Mouse (Mus musculus) brain, adult 2 months (tissue): ENCODE data around the gene Spag16.
"Not testable (repeated sequence)": the region's sequence is repeated elsewhere in the genome, so short reads cannot be mapped to it uniquely, and the experiment has no call there.

Source experiments
- DNase-seq: peaks from one replicate; pipeline ENCODE4 v3.0.0; 2011; ENCODE audit warnings: low read depth, low spot score

Gene Spag16

GRCm38 (mm10) chr1:69826806-69827703 is at the start of gene Spag16:
Gene Spag16, plus strand, starts transcription at chr1:69826970.
- peak; percentile 3 for DNase-seq

GRCm38 (mm10) chr1:69785129-69785528 is 41.6 kb upstream of the Spag16 start:
- DNase-seq: peak; percentile 66

DNA sequence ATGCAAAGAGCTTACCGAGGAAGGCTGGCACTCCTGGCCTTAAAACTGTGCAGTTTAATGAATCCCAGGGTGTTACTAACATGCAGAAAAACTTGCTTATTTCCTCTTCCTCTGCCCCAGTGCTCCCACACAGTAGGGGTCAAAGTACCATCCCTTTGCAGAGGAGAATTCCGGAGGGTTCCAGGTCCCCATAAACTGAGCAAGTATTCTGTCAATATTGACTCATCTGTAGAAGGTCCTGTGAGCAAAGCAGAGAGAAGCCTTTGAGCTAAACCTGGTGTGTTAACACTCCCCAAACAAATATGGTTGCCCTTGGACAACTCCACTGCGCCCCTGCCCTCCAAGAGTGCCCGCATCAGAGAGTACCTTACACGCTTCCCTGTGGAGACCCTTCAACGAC is 40.1 kb upstream of the Spag16 start:
- DNase-seq: no peak

- no peak for DNase-seq
Measured at GRCm38 (mm10) chr1:69787379-69787778, 39.4 kb upstream of the Spag16 start.

DNA sequence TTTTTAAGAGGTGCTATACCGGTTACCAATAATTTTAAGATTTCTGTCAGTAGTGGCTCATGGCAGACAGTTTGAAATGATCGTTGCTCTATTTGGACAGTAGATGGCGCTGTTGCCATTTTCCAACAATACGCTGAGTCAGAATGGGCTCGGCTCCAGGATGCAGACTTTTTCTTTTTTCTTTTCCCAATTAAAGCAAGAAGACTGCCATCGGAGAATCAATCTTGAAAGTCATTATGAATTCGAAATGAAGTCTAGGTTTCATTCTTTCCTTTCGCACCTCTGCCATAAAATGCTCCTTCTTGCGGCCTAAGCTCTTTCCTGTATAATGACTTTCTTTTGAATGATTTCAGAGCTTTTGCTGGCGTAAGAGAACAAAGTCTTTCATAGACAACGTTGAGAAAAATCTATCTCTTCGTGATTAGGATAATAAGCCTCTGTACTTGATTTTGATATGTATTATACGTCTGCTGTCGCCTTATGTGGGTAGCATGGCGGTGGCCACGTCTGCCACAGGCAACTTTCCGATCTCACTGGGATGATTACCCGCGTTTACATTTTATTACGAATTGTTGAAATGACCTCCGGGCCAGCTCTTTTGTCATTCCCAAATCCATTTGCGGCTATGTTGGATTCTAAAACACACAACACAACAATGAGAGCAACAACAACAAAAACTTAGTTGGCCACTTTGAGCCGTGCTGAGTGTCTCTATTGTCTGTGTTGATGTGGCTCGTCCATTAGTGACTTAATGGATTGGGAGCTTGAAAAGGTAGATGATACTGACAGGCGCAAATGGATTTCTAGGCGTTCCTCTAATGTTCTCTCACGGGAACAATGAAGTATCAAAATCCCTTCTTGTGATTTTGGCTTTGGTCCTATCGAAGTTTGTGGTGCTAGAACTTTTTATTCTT is 36.2 kb upstream of the Spag16 start:
- DNase-seq: peak; percentile 84

DNA sequence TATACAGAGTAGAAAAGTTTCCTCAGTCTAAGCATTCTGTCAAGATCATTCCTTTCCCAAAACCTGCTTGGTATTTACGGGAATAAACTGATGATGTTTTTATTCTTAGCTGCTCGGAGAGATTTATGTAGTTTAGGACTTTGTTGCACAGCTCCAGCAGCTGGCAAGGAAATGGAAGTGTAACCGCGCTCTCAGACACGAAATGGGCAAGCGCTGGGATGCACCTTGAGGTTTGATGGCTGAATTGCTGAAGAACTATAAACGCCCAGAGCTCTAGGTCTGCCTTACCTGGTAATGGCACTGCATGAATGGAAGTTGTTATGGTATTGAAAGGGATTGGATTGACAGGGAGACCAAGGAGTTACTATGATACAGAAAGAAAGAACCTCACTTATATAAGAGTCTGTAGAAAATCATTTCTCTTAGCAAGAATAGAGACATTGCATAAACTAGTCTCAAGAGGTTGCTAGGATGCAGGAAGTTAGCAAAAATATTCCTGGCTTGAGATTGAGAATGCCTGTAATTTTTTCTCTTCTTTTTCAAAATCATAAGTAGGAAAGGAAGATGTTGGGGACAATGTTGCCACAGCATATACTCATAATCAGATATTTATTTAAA is 27.7 kb upstream of the Spag16 start:
- DNase-seq: peak; percentile 18

- no peak for DNase-seq
Measured at GRCm38 (mm10) chr1:69810161-69810560, 16.6 kb upstream of the Spag16 start.

GRCm38 (mm10) chr1:69825635-69826034 is 1.1 kb upstream of the Spag16 start:
- not testable (repeated sequence) for DNase-seq

DNA sequence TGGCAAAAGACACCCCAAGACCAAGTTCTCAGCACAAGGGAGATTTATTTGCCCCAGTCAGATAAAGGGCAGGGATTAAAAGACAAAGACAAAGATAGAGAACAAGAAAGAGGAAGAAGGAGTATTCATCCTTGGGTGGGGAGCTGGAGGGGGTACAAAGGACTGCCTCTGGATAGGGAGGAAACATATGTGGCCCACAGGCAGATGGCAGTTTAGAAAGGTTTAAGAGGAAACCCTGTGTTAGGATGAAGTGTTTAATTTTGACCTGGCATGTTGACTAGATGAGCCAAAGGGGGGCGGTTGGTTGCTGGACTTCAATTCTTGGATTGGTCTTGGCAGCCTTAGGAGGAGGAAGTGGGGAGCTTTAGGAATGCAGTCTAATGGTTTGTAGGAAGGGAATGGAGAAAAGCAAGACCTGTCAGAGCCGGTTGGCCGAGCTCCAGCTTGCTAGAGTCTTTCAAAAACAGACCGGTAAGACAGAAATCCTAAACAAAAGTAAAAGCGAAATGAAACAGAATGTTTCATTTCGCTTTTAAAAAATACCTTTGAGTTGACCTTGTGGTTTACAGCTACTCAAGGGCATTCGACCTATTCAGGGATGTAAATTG is 2.2 kb downstream of the Spag16 start:
- DNase-seq: no peak

DNA sequence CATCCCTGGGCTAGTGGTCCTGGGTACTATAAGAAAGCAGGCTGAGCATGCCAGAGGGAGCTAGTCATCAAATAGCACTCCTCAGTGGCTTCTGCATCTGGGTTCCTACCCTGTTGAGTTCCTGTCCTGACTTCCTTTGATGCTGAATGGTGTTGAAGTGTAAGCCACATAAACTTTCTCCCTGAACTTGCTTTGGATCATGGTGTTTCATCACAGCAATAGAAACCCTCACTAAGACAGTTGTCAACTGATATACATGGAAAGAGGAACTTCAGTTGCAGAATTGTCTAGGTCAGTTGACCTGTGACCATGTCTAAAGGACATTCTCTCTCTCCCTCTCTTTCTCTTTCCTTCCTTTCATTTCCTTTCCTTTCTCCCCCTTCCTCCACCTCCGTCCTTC is 3.8 kb downstream of the Spag16 start:
- DNase-seq: no peak

DNA sequence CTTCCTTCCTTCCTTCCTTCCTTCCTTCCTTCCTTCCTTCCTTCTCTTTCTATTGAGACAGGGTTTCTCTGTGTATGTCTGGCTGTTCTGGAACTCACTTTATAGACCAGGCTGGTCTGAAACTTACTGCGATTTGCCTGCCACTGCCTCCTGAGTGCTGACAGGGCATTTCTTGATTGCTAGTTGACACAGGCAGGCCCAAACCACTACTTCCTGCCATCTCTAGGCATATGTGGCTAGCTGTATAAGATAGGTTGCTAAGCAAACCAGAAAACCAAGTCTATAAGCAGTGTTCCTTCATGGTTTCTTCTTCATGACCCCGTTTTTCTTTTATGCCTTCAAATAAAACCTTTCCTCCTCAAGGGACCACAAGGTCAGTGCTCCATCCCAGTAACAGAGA is 4.2 kb downstream of the Spag16 start:
- DNase-seq: no peak

- not testable (repeated sequence) for DNase-seq
Measured at GRCm38 (mm10) chr1:69833476-69833875, 6.7 kb downstream of the Spag16 start.

- DNase-seq: peak; percentile 6
Measured at GRCm38 (mm10) chr1:69853436-69853835, 26.7 kb downstream of the Spag16 start.

DNA sequence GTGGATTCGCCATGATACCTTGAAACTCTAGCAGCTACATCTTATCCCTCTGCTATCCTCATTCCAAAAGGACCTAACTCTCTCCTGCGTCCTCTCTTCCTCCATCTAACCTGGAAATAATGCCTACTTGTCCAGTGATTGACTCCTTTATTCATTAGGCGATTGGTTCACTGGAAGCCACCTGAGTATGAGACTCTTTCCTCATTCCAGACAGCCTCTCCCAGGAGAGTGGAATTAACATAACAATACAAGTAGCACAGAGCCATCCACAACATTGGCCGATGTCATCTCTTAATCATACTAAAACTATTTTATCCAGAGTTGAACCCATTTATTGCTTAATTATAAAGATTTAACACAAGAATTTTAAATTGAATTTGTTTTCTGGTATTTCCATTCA is 41.0 kb downstream of the Spag16 start:
- DNase-seq: no peak

DNA sequence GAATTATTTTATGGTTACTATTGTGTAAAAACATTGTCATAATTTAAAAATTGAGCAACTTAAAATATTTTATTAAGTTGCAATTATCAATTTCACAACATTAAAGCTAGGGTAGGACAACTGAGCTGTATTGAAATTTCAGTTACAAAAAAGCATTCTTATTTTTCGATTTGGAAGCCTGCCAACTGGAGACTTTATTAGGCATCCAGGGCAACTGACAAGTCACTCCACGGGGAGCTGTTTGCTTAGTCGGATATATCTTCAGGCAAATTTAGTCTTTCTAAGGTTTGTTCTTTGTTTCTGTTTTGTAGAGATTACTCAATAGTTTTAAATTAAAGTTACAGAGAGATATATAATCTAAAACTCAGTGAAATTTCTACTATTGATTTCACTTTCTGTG is 129.8 kb downstream of the Spag16 start:
- DNase-seq: peak; percentile 1

DNA sequence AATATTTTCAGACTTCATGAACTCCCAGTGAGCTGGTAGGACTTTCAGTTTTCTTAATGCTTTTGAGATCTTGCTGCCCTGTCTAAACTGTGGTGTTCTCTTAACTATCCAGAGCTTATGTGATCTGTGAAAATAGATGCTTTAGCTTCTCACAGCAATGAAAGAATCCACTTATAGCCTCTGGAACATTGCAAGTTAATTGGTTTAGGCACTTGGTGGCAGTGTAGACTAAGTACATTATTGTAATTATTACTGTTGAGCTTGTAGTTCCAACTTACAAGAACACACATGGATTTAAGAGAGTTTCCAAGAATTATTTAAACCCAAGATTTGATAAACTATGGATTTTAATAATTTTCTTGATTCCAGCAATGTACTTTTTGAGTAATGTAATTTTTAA is 170.1 kb downstream of the Spag16 start:
- DNase-seq: peak; percentile 31

- peak; percentile 68 for DNase-seq
Measured at GRCm38 (mm10) chr1:70012991-70013390, 186.2 kb downstream of the Spag16 start.

GRCm38 (mm10) chr1:70037384-70037783 is 210.6 kb downstream of the Spag16 start:
- DNase-seq: peak; percentile 13

DNA sequence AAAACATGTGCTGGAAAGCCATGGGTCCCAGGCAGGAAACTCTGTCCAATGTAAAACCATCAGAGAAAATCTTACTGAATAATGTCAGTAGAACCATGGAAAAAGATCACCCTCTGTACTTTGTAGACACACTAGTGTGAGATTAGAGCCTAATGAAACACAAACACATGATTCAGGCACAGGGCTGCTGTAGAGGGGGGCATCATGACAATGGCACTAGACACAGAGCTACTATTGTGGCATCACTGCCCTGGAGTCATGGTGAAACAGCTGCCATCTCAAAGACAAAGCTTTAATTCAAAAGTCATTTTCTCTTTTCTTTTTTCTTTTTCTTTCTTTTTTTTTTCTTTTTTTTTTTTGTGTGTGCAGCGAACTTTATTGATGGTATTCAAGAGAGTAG is 240.6 kb downstream of the Spag16 start:
- DNase-seq: peak; percentile 87

DNA sequence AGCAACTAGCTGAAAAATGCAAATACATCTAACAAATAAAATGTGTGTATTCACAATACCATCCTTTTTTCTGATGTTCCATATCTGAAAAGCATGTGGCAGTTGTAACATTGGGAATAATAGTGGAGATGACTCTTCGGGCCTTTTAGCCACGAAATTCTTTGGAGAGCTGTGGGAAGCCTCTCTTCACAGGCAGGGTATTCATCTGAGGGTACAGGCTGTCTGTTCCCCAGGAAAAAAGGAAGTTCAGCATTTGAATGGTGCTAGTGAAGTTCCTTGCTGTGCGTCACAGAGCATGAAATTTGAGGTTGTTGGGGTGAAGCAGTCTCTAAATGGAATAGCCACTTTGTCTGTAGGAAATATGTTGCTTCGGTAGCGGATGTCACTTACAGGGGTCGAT is 246.7 kb downstream of the Spag16 start:
- DNase-seq: peak; percentile 5

GRCm38 (mm10) chr1:70078806-70079205 is 252.0 kb downstream of the Spag16 start:
- DNase-seq: peak; percentile 19
